Mouse (Mus musculus) lung, embryonic 16.5 days (tissue): ENCODE measurements around the gene Hspb3. TPM values are rescaled to one million over a fixed set of nuclear protein-coding genes. Genes with fewer than 3 reads are reported as not detected.

Experiments
- ATAC-seq: fragments of 200-750 bp; cut with Nextera tagmentation; 2 replicates; pipeline ENCODE4 v1.8.0; 2017; ENCODE audit warnings: low read depth, mild to moderate bottlenecking, moderate library complexity
- H3K27ac ChIP-seq: fragments of 300-500 bp; sonication (generic); 2 replicates; pipeline ENCODE4 v1.5.1; 2014; ENCODE audit warnings: mild to moderate bottlenecking, control low read depth, low read length
- H3K27me3 ChIP-seq: fragments of 300-500 bp; sonication (generic); 2 replicates; pipeline ENCODE4 v1.6.1; 2014; ENCODE audit warnings: low read depth, low read length, mixed read lengths; ENCODE audit not compliant: control insufficient read depth, insufficient read depth
- H3K36me3 ChIP-seq: fragments of 300-500 bp; sonication (generic); 2 replicates; pipeline ENCODE4 v1.6.1; 2014; ENCODE audit warnings: low read length; ENCODE audit not compliant: control insufficient read depth, insufficient read depth
- H3K4me1 ChIP-seq: fragments of 300-500 bp; sonication (generic); replicated peaks from 2 replicates; pipeline ENCODE4 v1.6.1; 2014; ENCODE audit warnings: low read length, mixed read lengths; ENCODE audit not compliant: control insufficient read depth, insufficient read depth
- H3K4me2 ChIP-seq: fragments of 300-500 bp; sonication (generic); 2 replicates; pipeline ENCODE4 v1.6.1; 2014; ENCODE audit warnings: low read depth, low read length, control low read depth
- H3K4me3 ChIP-seq: fragments of 300-500 bp; sonication (generic); 2 replicates; pipeline ENCODE4 v1.5.1; 2014; ENCODE audit warnings: mild to moderate bottlenecking, low read length, control low read depth
- H3K9ac ChIP-seq: fragments of 300-500 bp; sonication (generic); 2 replicates; pipeline ENCODE4 v1.6.1; 2014; ENCODE audit warnings: low read length, control low read depth
- H3K9me3 ChIP-seq: fragments of 300-500 bp; sonication (generic); 2 replicates; pipeline ENCODE4 v1.6.1; 2016; ENCODE audit warnings: low read length; ENCODE audit not compliant: control insufficient read depth
- WGBS: fragments of 180-500 bp; shearing (Covaris S2); extraction: QIAGEN DNeasy Blood & Tissue Kit; methylation state at CpG from one replicate; pipeline ENCODE4 v1.1.7; 2014; 5-methylcytosine and 5-hydroxymethylcytosine counted together
- polyA plus RNA-seq: library from polyadenylated mRNA; unstranded; fragments of >200 nt; fragmentation: Nextera tagmentation; extraction: Ambion mirVana; gene quantifications from 2 replicates; pipeline ENCODE4 v1.2.1, GENCODE M21; 2015

Hspb3 gene
- polyA plus RNA-seq, 1 experiment from 2014 or later, result 2.3 TPM

DNA sequence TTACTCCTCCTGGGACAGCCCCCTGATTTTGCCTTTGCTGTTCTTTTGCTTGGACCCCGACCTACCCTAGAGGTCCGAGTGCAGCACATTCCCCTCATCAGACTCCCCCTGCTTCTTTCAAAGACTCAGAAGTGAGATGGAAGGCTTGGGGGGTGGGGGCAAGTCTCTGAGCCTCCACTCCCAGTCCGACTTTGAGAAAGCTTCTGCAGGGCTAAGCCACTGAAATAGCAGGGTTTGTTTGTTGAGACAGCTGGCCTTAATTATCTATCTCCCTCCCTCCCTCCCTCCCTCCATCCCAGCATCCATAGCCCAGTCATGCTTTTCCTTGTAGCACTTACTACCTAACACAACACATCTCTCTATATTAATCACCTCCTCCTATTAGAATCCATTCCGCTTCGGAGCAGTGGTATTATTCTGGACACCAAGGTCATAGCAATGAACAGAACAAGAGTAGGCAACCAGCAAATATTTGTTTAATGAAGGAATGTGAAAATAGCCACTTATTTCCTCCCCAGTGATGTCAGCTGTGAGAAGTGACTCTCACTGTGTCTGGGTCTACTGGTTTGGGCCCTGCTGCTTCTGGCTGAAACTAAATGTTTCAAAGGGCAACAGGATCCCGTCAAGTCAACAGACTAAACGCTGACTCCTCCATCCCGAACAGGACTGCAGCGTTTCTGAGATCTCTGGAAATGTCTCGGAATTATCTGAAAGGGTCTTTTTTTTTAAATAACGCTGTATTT lies 41.2 kb downstream of the Hspb3 start:
- no peak for ATAC-seq
- H3K27ac ChIP-seq, result no peak overlapping the region
- WGBS, result 29% methylated on average over 11 of the region's 11 CpGs
- H3K27me3 ChIP-seq, result no peaks in the 10 kb centered on the region
- H3K9me3 ChIP-seq, result no peaks in the 10 kb centered on the region
- no peaks in the 10 kb centered on the region for H3K36me3 ChIP-seq
- no peak overlapping the region for H3K9ac ChIP-seq
- H3K4me2 ChIP-seq, result no peak overlapping the region
- H3K4me1 ChIP-seq, result peaks cover 13% of the 10 kb centered on the region; the same call in 1 of the 2 replicates
- no peak overlapping the region for H3K4me3 ChIP-seq

DNA sequence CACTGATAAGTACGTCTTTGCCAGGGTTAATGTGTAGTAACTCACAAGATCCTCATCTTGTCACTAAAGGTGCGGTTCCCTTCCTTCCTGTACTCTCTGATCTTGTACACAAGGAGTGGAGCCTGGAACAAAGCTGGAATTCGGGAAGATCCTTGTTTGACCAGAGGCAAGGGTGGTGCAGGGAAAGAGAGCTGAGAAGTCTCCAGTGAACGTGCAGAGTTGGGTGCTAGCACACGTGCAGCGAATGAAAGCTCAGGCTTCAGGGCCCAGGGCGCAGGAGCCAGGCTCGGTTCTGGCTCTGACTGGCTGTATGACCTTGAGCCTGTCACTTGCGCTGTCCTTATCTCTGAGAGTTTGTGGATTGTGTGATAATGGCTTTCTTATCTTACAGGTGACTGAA lies 44.5 kb downstream of the Hspb3 start:
- Histone ChIP-seq H3K4me3 (no peak overlapping the region), H3K4me1 (peaks cover 34% of the 10 kb centered on the region), H3K9ac (no peak overlapping the region), H3K9me3 (no peaks in the 10 kb centered on the region), H3K27me3 (no peaks in the 10 kb centered on the region), H3K4me2 (no peak overlapping the region), H3K27ac (no peak overlapping the region), H3K36me3 (no peaks in the 10 kb centered on the region)
- WGBS, result 39% methylated on average over 9 of the region's 9 CpGs
- no peak for ATAC-seq

DNA sequence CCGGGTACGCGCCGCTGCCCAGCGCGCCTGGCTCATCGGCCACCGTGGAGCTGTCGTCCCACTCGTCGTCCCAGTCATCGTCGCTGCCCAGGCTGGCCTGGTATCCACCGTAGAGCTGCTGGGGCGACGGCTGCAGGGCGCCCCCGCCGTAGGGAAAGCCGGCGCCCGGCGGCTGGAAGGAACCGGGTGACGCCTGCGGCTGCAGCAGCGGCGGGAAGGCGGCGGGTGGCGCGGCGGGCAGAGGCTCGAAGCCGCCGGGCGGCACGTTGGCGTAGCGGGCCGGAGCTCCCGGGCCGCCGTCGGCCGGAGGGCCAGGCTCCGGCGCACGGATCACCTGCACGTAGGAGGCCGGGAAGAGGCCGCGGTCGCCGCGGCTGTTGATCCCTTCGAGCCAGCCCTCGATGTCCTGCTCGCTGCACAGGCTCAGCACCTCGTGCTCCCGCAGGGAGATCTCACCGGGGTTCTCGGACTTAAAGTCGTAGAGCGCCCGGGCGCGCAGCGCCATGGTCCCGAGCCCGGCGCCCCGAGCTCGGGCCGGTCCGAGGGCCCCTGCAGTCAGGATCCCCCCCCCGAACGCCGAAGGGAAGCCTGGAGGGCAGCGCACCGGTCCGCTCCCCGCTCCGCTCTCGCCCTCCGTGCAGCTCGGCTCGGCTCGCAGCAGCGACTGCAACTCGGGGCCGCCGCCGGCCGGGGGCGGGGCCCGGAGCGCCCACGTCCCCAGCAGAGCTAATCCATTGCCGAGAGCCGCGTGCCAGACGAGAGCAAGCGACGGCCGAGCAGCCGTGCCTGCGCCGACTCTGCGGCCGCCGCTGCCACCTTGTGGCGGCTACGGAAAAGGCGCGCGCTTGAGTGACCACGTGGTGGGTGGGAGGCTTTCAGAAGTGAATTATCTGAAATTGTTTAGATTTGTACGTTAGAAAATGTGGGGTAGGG lies 45.3 kb downstream of the Hspb3 start, which contains the start of gene Snx18:
Gene Snx18, minus strand, starts transcription at position 674 of the 933 bp plus-strand sequence.
- Histone ChIP-seq H3K9ac (peak within 1 kb of the TSS; percentile 95), H3K4me1 (peaks cover 43% of the 10 kb centered on the region), H3K4me3 (peak within 1 kb of the TSS; percentile 79), H3K27ac (peak within 1 kb of the TSS; percentile 84), H3K9me3 (no peaks in the 10 kb centered on the region), H3K36me3 (no peaks in the 10 kb centered on the region), H3K27me3 (no peaks in the 10 kb centered on the region), H3K4me2 (peak within 1 kb of the TSS; percentile 79)
- WGBS, result under 1% methylated on average over 93 of the region's 119 CpGs
- ATAC-seq, result peak; percentile 91

DNA sequence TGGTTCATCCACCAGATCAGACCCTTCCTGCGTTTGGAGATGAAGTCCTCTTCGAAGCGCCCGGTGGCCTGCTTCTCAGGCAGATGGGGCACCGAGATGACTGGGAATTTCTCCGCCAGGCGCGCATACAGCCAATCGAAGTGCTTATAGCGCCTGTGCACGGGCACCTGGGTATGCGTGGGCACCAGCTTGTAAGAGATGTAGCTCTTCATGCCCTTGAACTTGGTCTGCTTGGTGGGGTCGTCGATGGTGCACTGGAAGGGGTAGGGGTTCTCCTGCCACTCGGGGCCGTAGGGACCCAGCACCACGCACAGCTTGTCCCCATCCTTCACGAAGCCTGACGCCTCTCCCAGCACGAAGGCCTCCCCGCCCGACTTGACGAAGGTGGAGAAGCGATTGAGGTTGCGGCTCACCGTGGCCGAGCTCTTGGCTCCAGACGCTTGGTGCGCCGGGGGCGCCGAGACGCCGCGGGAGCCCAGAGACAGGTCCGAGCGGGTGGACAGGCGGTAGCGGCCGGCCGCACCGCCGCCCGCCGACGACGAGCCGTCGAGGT lies 46.1 kb downstream of the Hspb3 start:
- peak overlapping the region; percentile 79 for H3K4me3 ChIP-seq
- H3K4me2 ChIP-seq, result peak overlapping the region; percentile 79
- no peaks in the 10 kb centered on the region for H3K9me3 ChIP-seq
- ATAC-seq, result 0 out of 2 replicates have a peak, but pooled peaks have one; percentile 1
- no peaks in the 10 kb centered on the region for H3K36me3 ChIP-seq
- H3K27ac ChIP-seq, result peak overlapping the region; percentile 84
- H3K27me3 ChIP-seq, result no peaks in the 10 kb centered on the region
- 8% methylated on average over 36 of the region's 49 CpGs for WGBS
- peaks cover 45% of the 10 kb centered on the region for H3K4me1 ChIP-seq
- peak overlapping the region; percentile 95 for H3K9ac ChIP-seq

DNA sequence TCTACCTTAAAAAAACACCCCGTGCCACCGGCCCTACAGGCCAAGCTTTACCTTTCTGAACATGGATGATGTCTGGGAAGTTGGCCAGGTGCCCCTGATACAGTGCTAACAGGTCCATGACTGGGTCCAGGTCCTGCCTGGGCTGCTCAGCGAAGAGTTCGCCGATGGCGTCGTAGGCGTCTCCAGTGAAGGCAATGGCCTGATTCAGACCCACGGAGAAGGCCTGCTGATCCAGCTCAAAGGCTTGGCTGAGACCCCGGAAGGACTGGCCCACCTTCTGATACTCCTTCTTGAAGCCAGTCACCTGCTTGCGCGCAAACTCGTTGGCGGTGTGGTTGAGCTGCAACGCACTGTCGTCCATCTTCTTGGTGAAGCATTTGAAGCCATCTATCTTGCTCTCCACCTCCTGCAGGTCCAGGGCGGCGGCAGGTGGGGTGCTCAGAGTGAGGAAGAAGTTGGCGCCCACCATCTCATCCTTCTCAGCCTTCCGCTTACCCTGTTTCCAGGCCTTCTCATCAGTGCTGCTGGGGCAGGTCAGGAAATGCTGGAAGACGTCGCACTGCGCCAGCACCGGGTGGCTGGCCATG lies 46.6 kb downstream of the Hspb3 start:
- peaks cover 45% of the 10 kb centered on the region for H3K4me1 ChIP-seq
- WGBS, result 50% methylated on average over 24 of the region's 24 CpGs
- H3K4me3 ChIP-seq, result peak overlapping the region; percentile 79
- no peak overlapping the region for H3K27ac ChIP-seq
- peak overlapping the region; percentile 79 for H3K4me2 ChIP-seq
- H3K27me3 ChIP-seq, result no peaks in the 10 kb centered on the region
- H3K36me3 ChIP-seq, result no peaks in the 10 kb centered on the region
- no peak for ATAC-seq
- no peaks in the 10 kb centered on the region for H3K9me3 ChIP-seq
- H3K9ac ChIP-seq, result peak overlapping the region; percentile 95

DNA sequence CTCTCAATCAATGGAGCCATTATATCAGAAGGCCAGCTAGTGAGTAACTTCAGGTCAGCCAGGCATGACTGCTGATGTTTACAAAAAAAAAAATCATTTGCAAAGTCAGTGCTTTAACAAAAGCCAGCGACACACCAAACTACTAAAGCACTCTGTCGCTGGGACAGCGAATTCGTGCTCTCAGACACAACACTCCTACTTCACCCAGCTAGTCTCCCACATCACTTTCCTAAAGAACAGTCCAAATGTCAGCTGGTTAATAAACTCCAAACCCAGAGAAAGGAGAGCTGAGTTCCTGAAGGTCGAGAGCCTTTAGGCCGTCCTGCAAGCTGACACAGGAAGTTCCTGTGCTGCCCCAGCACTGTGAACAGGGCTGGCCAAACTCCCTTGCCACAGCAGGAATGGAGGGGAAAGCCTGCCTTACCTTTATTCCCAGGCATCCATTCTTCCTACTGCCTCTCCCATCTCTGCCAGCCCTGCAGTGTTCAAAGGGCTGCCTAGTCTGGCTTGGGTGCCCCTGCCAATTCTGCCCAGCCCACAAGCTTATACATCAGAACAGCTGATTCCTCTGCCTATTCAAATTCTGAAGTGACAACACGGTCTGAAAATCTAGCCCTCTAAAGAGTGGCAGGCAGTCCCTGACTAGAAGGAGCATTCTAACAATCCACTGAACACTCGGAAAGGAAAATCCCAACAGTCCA lies 47.4 kb downstream of the Hspb3 start:
- 4% methylated on average over 8 of the region's 8 CpGs for WGBS
- H3K4me2 ChIP-seq, result peak overlapping the region; percentile 79
- H3K4me3 ChIP-seq, result peak overlapping the region; percentile 79
- no peaks in the 10 kb centered on the region for H3K9me3 ChIP-seq
- peak overlapping the region; percentile 95 for H3K9ac ChIP-seq
- ATAC-seq, result no peak
- H3K27ac ChIP-seq, result peak overlapping the region; percentile 55
- peaks cover 47% of the 10 kb centered on the region for H3K4me1 ChIP-seq
- H3K27me3 ChIP-seq, result no peaks in the 10 kb centered on the region
- no peaks in the 10 kb centered on the region for H3K36me3 ChIP-seq

DNA sequence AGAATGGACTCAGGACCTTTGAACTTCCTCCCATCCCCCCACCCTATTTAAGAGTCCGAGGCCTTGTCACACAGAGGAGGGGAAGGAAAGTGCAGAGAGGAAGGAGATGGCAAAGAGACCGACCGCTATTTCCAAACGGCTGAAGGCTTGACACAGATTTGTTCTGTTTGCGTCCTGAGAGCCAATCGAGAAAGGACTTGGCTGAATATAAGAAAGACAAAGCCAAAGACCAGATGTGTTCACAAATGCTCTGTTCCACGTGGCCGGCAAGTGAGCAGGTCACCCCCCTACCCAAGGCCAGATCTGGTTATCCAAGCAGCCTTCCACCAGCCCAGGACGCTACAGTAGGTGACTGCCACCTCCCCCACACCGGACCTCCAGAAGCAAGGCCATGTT lies 47.9 kb downstream of the Hspb3 start:
- Histone ChIP-seq H3K36me3 (no peaks in the 10 kb centered on the region), H3K27me3 (no peaks in the 10 kb centered on the region), H3K4me2 (peak overlapping the region; percentile 79), H3K4me3 (peak overlapping the region; percentile 79), H3K9me3 (no peaks in the 10 kb centered on the region), H3K27ac (peak overlapping the region; percentile 55), H3K9ac (peak overlapping the region; percentile 95), H3K4me1 (peaks cover 52% of the 10 kb centered on the region)
- under 1% methylated on average over 10 of the region's 10 CpGs for WGBS
- no peak for ATAC-seq

DNA sequence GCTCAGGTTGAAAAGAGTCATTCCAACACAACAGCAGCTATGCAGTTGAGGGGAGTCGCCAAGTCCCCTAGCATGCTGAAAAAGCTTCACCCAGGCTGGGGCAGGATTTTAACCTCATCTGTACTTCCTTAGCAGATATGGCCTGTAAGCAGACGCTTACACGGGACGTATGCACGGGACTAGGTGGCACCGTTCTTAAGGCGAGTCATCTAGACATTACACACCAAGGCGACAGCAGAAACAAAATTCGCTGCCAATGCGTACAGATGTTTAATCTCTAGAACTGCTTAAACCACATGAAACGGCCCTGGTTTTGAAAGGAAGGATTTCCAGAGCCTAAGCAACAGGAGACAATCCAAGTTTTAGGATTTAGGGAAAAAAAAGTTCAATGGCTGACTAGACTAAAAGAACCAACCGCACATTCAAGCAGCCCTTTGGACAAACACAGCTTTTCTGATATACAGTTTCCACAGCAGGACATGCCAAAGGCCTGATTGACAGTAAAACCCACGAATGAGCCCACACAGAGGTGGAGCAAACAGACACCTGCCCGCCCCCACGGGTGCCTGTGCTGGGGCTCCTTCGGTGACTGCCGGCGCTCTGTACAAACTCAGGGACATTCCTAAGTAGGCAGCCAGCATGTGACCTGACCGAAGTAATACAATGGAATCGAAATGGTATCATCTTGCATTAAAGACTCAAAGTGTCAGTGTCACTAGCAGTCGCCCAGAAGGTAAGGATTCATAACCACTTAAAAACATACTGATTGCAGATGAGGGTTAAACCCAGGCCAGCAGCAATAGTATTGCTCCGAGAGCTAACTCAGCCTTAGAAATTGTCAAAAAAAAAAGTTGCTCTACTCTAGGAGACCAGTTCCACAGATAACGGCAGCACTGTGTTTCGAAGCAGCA lies 48.6 kb downstream of the Hspb3 start:
- Histone ChIP-seq H3K27ac (peak overlapping the region; percentile 55), H3K9ac (peak overlapping the region; percentile 95), H3K4me2 (peak overlapping the region; percentile 79), H3K36me3 (no peaks in the 10 kb centered on the region), H3K4me1 (peaks cover 57% of the 10 kb centered on the region), H3K9me3 (no peaks in the 10 kb centered on the region), H3K4me3 (peak overlapping the region; percentile 79), H3K27me3 (no peaks in the 10 kb centered on the region)
- ATAC-seq, result peak; percentile 44
- 8% methylated on average over 24 of the region's 24 CpGs for WGBS
